Mouse (Mus musculus) layer of hippocampus, adult 18-20 months (tissue): ENCODE measurements at regions not wholly inside any gene's neighbourhood (a gene's known extent, or its start where the extent isn't known, plus 50 kb on each side); places are given as distances from the start of the nearest gene placed in this dataset.
"Not testable (repeated sequence)": the region's sequence is repeated elsewhere in the genome, so short reads cannot be mapped to it uniquely, and the experiment has no call there.

Experiments used
- DNase-seq, 2 experiments: peaks; one replicate each; pipeline ENCODE4 v3.0.0; 2022; ENCODE audit warnings: low spot score in 2 of 2

GRCm38 (mm10) chr2:96063571-96063970 is 254.4 kb upstream of the Lrrc4c start:
- no peak for DNase-seq

GRCm38 (mm10) chr2:96108451-96108850 is 209.5 kb upstream of the Lrrc4c start:
- not testable (repeated sequence) for DNase-seq

GRCm38 (mm10) chr2:96120081-96120480 is 197.9 kb upstream of the Lrrc4c start:
- DNase-seq = no peak

GRCm38 (mm10) chr2:96138570-96138969 is 179.4 kb upstream of the Lrrc4c start:
- DNase-seq = no peak

GRCm38 (mm10) chr2:96155295-96155694 is 162.7 kb upstream of the Lrrc4c start:
- no peak for DNase-seq

- DNase-seq = peak; percentile 14 to 59
These were observed 151.3 kb upstream of the Lrrc4c start for GRCm38 (mm10) chr2:96166624-96167023.
